Mouse (Mus musculus) activated CD4-positive, CD25-positive, alpha-beta regulatory T cell, adult 9 weeks (primary cell): ENCODE data around the gene Cyp2c67. TPM values are rescaled to one million over a fixed set of nuclear protein-coding genes. Genes with fewer than 3 reads are reported as not detected.

Source experiments
- polyA plus RNA-seq: library from polyadenylated mRNA; unstranded; fragments of 100-300 nt; shearing (Covaris generic); gene quantifications from one replicate; pipeline ENCODE4 v1.2.1, GENCODE M21; 2017

Gene Cyp2c67
- not detected for polyA plus RNA-seq

GRCm38 (mm10) chr19:39648938-39649337, at the start of gene Cyp2c67:
Gene Cyp2c67, minus strand, starts transcription at chr19:39649051.

Other genes starting within 250 kb of the Cyp2c67 start
- not detected for gene Cyp2c38, start 186.0 kb downstream of the Cyp2c67 start, polyA plus RNA-seq
- not detected for gene Cyp2c39, start 138.2 kb downstream of the Cyp2c67 start, polyA plus RNA-seq
- gene Cyp2c68, start 92.0 kb upstream of the Cyp2c67 start, polyA plus RNA-seq = not detected
- gene Cyp2c40, start 163.8 kb upstream of the Cyp2c67 start, polyA plus RNA-seq = not detected
- not detected for gene Cyp2c69, start 237.7 kb upstream of the Cyp2c67 start, polyA plus RNA-seq